Mouse (Mus musculus): ENCODE results near the gene Ostf1. TPM values are rescaled to one million over a fixed set of nuclear protein-coding genes. Genes with fewer than 3 reads are reported as not detected.

The Ostf1 gene
- polyA plus RNA-seq, 1 experiment, result 267 TPM

DNA sequence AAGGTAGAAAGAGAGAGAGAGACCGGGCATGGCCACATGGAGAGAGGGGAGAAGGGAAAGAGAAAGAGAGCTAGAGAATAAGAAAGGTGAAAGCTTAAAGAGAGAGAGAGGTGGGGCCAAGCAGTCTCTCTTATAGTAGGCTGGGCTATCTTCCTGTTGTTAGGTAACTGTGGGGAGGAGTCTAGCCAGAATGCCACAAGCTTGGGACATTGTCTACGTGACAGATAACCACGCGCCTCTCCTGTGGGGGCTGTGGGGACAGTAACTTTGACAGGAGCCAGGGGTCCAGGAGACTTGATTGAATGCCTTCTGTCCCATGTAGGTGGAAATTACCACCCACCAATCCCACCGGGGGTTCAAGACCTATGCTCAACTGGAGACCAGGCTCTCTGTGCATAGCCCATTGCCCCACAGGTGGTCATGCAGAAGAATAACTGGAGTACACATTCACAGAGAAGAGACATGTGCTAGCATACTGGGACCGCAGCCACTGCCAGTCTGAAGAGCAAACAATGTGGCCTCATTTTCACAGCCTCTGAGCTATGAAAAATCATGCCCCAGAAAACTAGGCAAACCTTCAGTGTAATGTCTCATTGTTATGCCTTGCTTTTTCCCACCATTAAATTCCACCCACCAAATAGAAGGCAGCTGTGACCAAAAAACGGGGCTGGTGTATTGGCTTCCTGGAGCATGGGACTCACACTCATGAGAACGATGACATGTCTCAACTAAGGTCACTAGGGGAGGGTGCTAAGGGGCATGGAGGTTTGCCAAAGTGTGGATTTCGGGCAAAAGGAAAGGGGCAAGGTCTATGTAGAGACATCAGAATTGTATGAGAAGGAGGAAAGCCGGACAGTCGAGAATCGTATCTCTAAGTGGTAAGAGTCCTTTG, 63.4 kb downstream of the Ostf1 start:
- TF ChIP-seq POLR2A (IDR thresholded peaks at IDR 0.05; ENCODE audit: borderline replicate concordance, low read depth, low read length), result no peak
- no peak for TF ChIP-seq CTCF (IDR thresholded peaks at IDR 0.05; ENCODE audit: low read depth, low read length)
- Histone ChIP-seq H3K4me1 (ENCODE audit: control insufficient read depth, insufficient read depth, low read length) (no peaks in the 10 kb centered on the region), H3K27ac (ENCODE audit: insufficient read depth, low read depth, low read length) (no peak overlapping the region), H3K4me3 (ENCODE audit: insufficient read depth, low read length) (no peak overlapping the region)

DNA sequence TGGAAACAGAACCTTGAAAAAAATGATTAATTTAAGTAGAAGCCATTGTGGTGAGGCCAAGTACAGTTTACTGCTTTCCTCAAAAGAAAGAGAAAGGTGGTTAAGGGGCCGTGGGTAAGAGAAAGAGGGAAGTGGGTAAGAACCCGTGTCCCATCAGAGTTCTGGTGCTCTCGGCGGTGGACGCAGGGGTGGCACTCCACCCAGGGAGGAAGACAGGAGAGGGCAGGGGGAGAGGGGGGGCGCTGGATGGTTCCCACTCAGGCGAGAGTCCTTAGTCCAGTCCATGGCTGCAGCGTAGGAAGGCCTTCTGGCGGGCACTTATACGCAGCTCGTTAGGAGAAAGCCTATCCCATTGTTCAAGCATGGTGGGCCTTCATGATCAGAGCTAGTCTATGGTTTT, 64.1 kb downstream of the Ostf1 start:
- TF ChIP-seq POLR2A (IDR thresholded peaks at IDR 0.05; ENCODE audit: borderline replicate concordance, low read depth, low read length) (no peak), CTCF (IDR thresholded peaks at IDR 0.05; ENCODE audit: low read depth, low read length) (no peak)
- Histone ChIP-seq H3K4me3 (ENCODE audit: insufficient read depth, low read length) (no peak overlapping the region), H3K4me1 (ENCODE audit: control insufficient read depth, insufficient read depth, low read length) (no peaks in the 10 kb centered on the region), H3K27ac (ENCODE audit: insufficient read depth, low read depth, low read length) (no peak overlapping the region)

DNA sequence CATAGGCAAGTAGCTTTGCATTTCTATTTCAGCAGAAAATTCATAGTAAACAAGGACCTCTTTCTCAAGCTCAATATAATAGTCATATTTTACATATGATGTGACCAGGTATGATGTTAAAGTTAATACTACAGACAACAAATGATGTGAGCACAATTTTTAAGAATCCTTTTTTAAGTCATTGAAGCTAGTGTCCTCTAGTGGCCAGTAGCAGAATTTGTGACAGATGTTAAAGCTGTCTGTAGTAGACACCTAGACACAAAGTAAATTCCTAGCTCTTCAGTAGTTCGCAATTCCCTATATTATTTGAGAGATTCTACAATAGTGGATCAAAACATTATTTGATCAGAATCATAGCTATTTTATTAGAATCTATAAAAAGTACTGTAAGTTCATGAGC, 73.9 kb downstream of the Ostf1 start:
- H3K4me1 ChIP-seq (ENCODE audit: control insufficient read depth, insufficient read depth, low read length), result no peaks in the 10 kb centered on the region
- TF ChIP-seq POLR2A (IDR thresholded peaks at IDR 0.05; ENCODE audit: borderline replicate concordance, low read depth, low read length) (no peak), CTCF (IDR thresholded peaks at IDR 0.05; ENCODE audit: low read depth, low read length) (no peak)
- no peak overlapping the region for H3K27ac ChIP-seq (ENCODE audit: insufficient read depth, low read depth, low read length)
- no peak overlapping the region for H3K4me3 ChIP-seq (ENCODE audit: insufficient read depth, low read length)

DNA sequence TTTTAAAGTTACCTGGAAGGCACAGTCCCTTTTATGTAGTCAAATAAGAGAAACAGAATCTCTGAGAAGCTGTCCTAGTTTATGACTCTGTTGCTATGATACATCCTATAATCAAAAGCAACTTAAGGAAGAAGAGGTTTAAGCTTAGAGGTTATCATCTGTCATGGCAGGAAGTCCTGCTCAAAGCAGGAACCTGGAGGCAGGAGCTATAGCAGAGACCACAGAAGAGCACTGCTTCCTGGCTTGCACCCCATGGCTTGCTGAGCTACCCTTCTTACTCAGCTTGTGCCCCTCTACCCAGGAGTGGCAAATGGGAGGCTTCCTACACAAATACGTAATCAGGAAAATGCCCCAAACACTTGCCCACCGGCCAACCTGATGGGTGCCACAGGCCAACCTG, 76.0 kb downstream of the Ostf1 start:
- Histone ChIP-seq H3K4me1 (ENCODE audit: control insufficient read depth, insufficient read depth, low read length) (no peaks in the 10 kb centered on the region), H3K27ac (ENCODE audit: insufficient read depth, low read depth, low read length) (no peak overlapping the region), H3K4me3 (ENCODE audit: insufficient read depth, low read length) (no peak overlapping the region)
- TF ChIP-seq CTCF (IDR thresholded peaks at IDR 0.05; ENCODE audit: low read depth, low read length), result no peak
- no peak for TF ChIP-seq POLR2A (IDR thresholded peaks at IDR 0.05; ENCODE audit: borderline replicate concordance, low read depth, low read length)

DNA sequence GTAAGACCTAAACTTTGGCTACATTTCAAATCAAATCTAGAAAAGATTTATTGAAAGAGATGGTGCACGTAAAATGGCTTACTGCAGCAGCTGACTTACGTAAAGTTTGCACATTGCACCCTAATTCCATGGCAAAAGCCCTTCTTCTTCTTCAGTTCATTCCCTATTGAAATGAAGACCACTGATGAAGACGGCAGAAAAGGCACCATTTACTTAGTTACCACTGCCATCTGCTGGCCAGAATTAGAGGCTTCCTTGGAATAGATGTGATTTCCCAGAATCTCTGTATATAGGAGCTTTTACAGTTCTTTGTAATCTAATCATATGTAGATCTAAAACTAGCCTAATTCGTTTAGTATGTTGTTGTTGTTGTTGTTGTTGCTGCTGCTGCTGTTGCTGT, 83.0 kb downstream of the Ostf1 start:
- TF ChIP-seq CTCF (IDR thresholded peaks at IDR 0.05; ENCODE audit: low read depth, low read length) (no peak), POLR2A (IDR thresholded peaks at IDR 0.05; ENCODE audit: borderline replicate concordance, low read depth, low read length) (no peak)
- H3K4me3 ChIP-seq (ENCODE audit: insufficient read depth, low read length), result no peak overlapping the region
- H3K4me1 ChIP-seq (ENCODE audit: control insufficient read depth, insufficient read depth, low read length), result no peaks in the 10 kb centered on the region
- H3K27ac ChIP-seq (ENCODE audit: insufficient read depth, low read depth, low read length), result no peak overlapping the region

Other genes with a start within 250 kb of the Ostf1 start
- 12.7 and 12.8 TPM in 2 replicates for gene Nmrk1, start 127 bp upstream of the Ostf1 start, polyA plus RNA-seq (2012; ENCODE audit: insufficient read depth, insufficient read length, missing spikeins)
- 6.7 and 10.8 TPM in 2 replicates for gene Carnmt1, start 38.9 kb upstream of the Ostf1 start, polyA plus RNA-seq (2012; ENCODE audit: insufficient read depth, insufficient read length, missing spikeins)
- gene D030056L22Rik, start 81.4 kb upstream of the Ostf1 start, polyA plus RNA-seq (2012; ENCODE audit: insufficient read depth, insufficient read length, missing spikeins), result 9.5 and 11.5 TPM in 2 replicates
- not detected in 2 replicates for gene Trpm6, start 118.2 kb upstream of the Ostf1 start, polyA plus RNA-seq (2012; ENCODE audit: insufficient read depth, insufficient read length, missing spikeins)

Measured in bone marrow macrophage, adult 2 months (primary cell).